Mouse (Mus musculus): ENCODE results near the gene Caln1.

DNA sequence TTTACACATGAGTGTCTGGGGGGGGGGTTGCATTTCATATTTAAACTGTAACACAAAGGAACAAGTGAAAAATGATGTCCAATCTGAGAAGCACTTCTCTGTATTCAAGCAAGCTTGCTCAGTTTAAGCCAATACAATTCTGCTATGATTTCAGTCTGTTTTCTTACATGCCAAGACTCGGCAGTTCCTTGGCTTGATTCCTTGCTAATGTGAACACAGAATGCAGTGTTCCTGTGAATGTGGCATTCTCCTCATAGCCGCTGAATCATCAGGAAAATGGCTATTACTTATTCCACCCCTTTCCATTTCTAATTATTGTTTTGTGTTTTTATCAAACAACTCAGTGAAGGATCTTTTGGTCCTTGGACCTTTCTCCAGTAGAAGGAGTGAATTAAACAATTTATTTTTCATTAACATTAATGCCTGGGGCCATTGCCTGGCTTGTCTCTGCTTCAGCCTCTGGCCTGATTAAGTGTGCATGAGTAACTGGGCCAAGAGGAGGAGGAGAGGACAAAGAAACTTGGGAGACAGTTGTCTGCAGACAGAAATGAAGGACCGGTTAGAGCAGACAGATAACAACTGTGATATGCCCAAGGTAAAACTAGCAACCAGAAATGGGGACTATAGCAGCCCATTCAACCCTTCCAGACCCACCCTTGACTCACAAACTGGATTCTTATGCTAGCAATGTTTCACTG, 423.6 kb downstream of the Caln1 start:
- no peak for TF ChIP-seq CTCF (IDR thresholded peaks at IDR 0.05; ENCODE audit: insufficient read depth, low read length)
- no peak for TF ChIP-seq POLR2A (IDR thresholded peaks at IDR 0.05; ENCODE audit: borderline replicate concordance, extremely low read depth, low read depth, low read length)

Measured in lung, adult 2 months (tissue).